Mouse (Mus musculus): ENCODE results near the gene Defb36. TPM values are rescaled to one million over a fixed set of nuclear protein-coding genes. Genes with fewer than 3 reads are reported as not detected.

Gene Defb36
- polyA plus RNA-seq (2016; fragmentation: Nextera tagmentation; extraction: Ambion mirVana), result not detected in 2 replicates

- H3K27ac ChIP-seq, result no peak within 1 kb of the TSS
- H3K36me3 ChIP-seq, result no peaks in the 10 kb centered on the region
- 86% methylated on average over 15 of the region's 15 CpGs for WGBS
- no peaks in the 10 kb centered on the region for H3K9me3 ChIP-seq
- ATAC-seq (ENCODE audit: insufficient number of reproducible peaks, insufficient read depth, low FRiP score, low TSS enrichment, low read depth), result no peak
- no peak within 1 kb of the TSS for H3K4me3 ChIP-seq (replicated peaks)
- H3K9ac ChIP-seq (replicated peaks), result no peak within 1 kb of the TSS
- no peak within 1 kb of the TSS for H3K4me2 ChIP-seq
- no peaks in the 10 kb centered on the region for H3K4me1 ChIP-seq (replicated peaks)
- no peaks in the 10 kb centered on the region for H3K27me3 ChIP-seq
These were observed at the start of gene Defb36 for GRCm38 (mm10) chr2:152604057-152604456. TSS of gene Defb36 (plus strand) at chr2:152604327.

- no peak overlapping the region for H3K4me3 ChIP-seq (replicated peaks)
- H3K27ac ChIP-seq, result no peak overlapping the region
- WGBS, result 83% methylated on average over 7 of the region's 7 CpGs
- H3K9ac ChIP-seq (replicated peaks), result no peak overlapping the region
- H3K36me3 ChIP-seq, result no peaks in the 10 kb centered on the region
- no peaks in the 10 kb centered on the region for H3K9me3 ChIP-seq
- peaks cover 5% of the 10 kb centered on the region; the same call in 1 of the 2 replicates for H3K27me3 ChIP-seq
- H3K4me2 ChIP-seq, result no peak overlapping the region
- no peaks in the 10 kb centered on the region for H3K4me1 ChIP-seq (replicated peaks)
- ATAC-seq (ENCODE audit: insufficient number of reproducible peaks, insufficient read depth, low FRiP score, low TSS enrichment, low read depth), result no peak
These were observed 47.5 kb upstream of the Defb36 start for GRCm38 (mm10) chr2:152556655-152557054.

DNA sequence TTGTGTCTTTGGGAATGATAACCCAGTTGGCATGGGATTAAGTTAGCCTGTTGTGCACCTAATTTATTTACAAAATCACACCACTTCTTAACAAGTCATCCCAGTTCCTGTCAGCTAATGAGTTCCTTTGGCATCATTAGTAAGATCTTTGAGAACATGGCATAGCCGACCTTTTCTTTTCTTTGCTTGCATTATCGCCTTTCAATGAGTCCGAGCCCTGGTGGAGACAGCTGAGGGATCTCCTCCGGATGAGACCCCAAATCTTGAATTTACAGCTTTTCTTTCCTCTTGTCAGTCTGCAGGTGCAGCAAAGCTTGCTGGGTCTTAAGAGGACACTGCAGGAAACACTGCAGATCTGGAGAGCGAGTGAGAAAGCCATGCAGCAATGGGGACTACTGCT lies 35.1 kb upstream of the Defb36 start, which contains the start of gene Gm17416:
Gm17416 (plus strand) TSS at position 301 of the 400 bp plus-strand sequence.
- Histone ChIP-seq H3K27me3 (0 out of 2 replicates have a peak, but pooled peaks cover 4% of the 10 kb centered on the region), H3K27ac (no peak within 1 kb of the TSS), H3K4me3 (replicated peaks) (no peak within 1 kb of the TSS), H3K4me2 (no peak within 1 kb of the TSS), H3K9ac (replicated peaks) (no peak within 1 kb of the TSS), H3K4me1 (replicated peaks) (no peaks in the 10 kb centered on the region), H3K9me3 (no peaks in the 10 kb centered on the region), H3K36me3 (no peaks in the 10 kb centered on the region)
- ATAC-seq (ENCODE audit: insufficient number of reproducible peaks, insufficient read depth, low FRiP score, low TSS enrichment, low read depth), result no peak
- WGBS, result 83% methylated on average over 5 of the region's 5 CpGs

DNA sequence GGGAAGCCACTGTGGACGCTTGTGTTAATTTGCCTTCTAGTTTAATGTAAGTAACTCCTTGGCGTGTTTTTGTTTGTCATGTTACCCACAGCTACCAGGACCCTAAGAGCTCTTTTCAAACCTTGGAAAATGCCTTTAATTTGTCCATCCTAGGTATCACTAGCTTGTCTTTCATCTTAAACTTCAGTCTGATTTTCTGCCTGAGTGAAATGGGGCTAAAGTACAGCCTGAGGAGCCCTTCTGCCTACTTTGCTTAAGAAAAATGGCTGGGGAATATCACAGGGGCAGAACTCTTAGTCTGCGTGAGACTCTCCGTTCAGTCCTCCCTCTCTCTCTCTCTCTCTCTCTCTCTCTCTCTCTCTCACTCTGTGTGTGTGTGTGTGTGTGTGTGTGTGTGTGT lies 34.2 kb upstream of the Defb36 start:
- no peaks in the 10 kb centered on the region for H3K4me1 ChIP-seq (replicated peaks)
- H3K9ac ChIP-seq (replicated peaks), result no peak overlapping the region
- WGBS, result 83% methylated on average over 4 of the region's 4 CpGs
- no peak overlapping the region for H3K27ac ChIP-seq
- H3K9me3 ChIP-seq, result no peaks in the 10 kb centered on the region
- no peak overlapping the region for H3K4me3 ChIP-seq (replicated peaks)
- 0 out of 2 replicates have a peak, but pooled peaks cover 4% of the 10 kb centered on the region for H3K27me3 ChIP-seq
- ATAC-seq (ENCODE audit: insufficient number of reproducible peaks, insufficient read depth, low FRiP score, low TSS enrichment, low read depth), result no peak
- no peak overlapping the region for H3K4me2 ChIP-seq
- H3K36me3 ChIP-seq, result no peaks in the 10 kb centered on the region

GRCm38 (mm10) chr2:152570313-152570712 lies 33.8 kb upstream of the Defb36 start:
- Histone ChIP-seq H3K4me3 (replicated peaks) (no peak overlapping the region), H3K9me3 (no peaks in the 10 kb centered on the region), H3K27me3 (0 out of 2 replicates have a peak, but pooled peaks cover 4% of the 10 kb centered on the region), H3K4me1 (replicated peaks) (no peaks in the 10 kb centered on the region), H3K36me3 (no peaks in the 10 kb centered on the region), H3K9ac (replicated peaks) (no peak overlapping the region), H3K27ac (no peak overlapping the region), H3K4me2 (no peak overlapping the region)
- WGBS, result 91% methylated on average over 6 of the region's 6 CpGs
- no peak for ATAC-seq (ENCODE audit: insufficient number of reproducible peaks, insufficient read depth, low FRiP score, low TSS enrichment, low read depth)

GRCm38 (mm10) chr2:152572114-152572794 lies 31.9 kb upstream of the Defb36 start, which contains the start of gene Defb21:
TSS of gene Defb21 (plus strand) at chr2:152572744.
- Histone ChIP-seq H3K27me3 (0 out of 2 replicates have a peak, but pooled peaks cover 4% of the 10 kb centered on the region), H3K36me3 (no peaks in the 10 kb centered on the region), H3K4me2 (no peak within 1 kb of the TSS), H3K4me3 (replicated peaks) (no peak within 1 kb of the TSS), H3K27ac (no peak within 1 kb of the TSS), H3K4me1 (replicated peaks) (no peaks in the 10 kb centered on the region), H3K9ac (replicated peaks) (no peak within 1 kb of the TSS), H3K9me3 (no peaks in the 10 kb centered on the region)
- 63% methylated on average over 11 of the region's 11 CpGs for WGBS
- ATAC-seq (ENCODE audit: insufficient number of reproducible peaks, insufficient read depth, low FRiP score, low TSS enrichment, low read depth), result no peak

DNA sequence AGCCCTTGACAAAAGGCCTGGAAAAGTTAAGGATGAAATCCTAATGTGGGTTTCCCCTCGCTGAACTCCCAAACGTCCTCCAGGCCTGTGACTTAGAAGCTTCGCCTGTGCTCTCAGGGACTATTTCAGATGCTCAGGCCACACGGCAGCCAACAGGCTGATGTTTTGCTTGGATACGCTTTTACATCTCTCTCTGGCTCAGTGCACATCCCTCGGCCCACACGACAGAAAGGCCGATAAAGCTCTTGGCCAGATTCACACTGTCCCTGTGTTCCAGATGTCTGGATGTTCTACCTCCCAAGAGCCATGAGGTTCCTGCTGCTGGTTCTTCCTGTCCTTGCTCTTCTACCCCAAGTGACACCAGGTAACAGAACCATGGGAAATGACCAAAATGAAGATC lies 30.6 kb upstream of the Defb36 start:
- Histone ChIP-seq H3K9me3 (no peaks in the 10 kb centered on the region), H3K27ac (no peak overlapping the region), H3K9ac (replicated peaks) (no peak overlapping the region), H3K4me2 (no peak overlapping the region), H3K4me3 (replicated peaks) (no peak overlapping the region), H3K36me3 (no peaks in the 10 kb centered on the region), H3K4me1 (replicated peaks) (no peaks in the 10 kb centered on the region), H3K27me3 (0 out of 2 replicates have a peak, but pooled peaks cover 4% of the 10 kb centered on the region)
- WGBS, result 87% methylated on average over 8 of the region's 8 CpGs
- no peak for ATAC-seq (ENCODE audit: insufficient number of reproducible peaks, insufficient read depth, low FRiP score, low TSS enrichment, low read depth)

GRCm38 (mm10) chr2:152580107-152580506 lies 24.0 kb upstream of the Defb36 start, which contains the start of gene Defb19:
TSS of gene Defb19 (minus strand) at chr2:152580312.
- no peak for ATAC-seq (ENCODE audit: insufficient number of reproducible peaks, insufficient read depth, low FRiP score, low TSS enrichment, low read depth)
- no peak within 1 kb of the TSS for H3K4me2 ChIP-seq
- WGBS, result 70% methylated on average over 7 of the region's 7 CpGs

GRCm38 (mm10) chr2:152580612-152581011 lies 23.5 kb upstream of the Defb36 start:
- no peaks in the 10 kb centered on the region for H3K9me3 ChIP-seq
- 88% methylated on average over 11 of the region's 11 CpGs for WGBS
- H3K4me1 ChIP-seq (replicated peaks), result no peaks in the 10 kb centered on the region
- no peak overlapping the region for H3K27ac ChIP-seq
- H3K4me3 ChIP-seq (replicated peaks), result no peak overlapping the region
- no peaks in the 10 kb centered on the region for H3K27me3 ChIP-seq
- no peaks in the 10 kb centered on the region for H3K36me3 ChIP-seq
- H3K4me2 ChIP-seq, result no peak overlapping the region
- ATAC-seq (ENCODE audit: insufficient number of reproducible peaks, insufficient read depth, low FRiP score, low TSS enrichment, low read depth), result no peak
- no peak overlapping the region for H3K9ac ChIP-seq (replicated peaks)

More at GRCm38 (mm10) chr2:152580107-152580506, 24.0 kb upstream of the Defb36 start, which contains the start of gene Defb19:
- no peak within 1 kb of the TSS for H3K4me3 ChIP-seq (replicated peaks)
- no peaks in the 10 kb centered on the region for H3K27me3 ChIP-seq
- H3K27ac ChIP-seq, result no peak within 1 kb of the TSS
- no peak within 1 kb of the TSS for H3K9ac ChIP-seq (replicated peaks)
- no peaks in the 10 kb centered on the region for H3K4me1 ChIP-seq (replicated peaks)
- no peaks in the 10 kb centered on the region for H3K9me3 ChIP-seq
- H3K36me3 ChIP-seq, result no peaks in the 10 kb centered on the region

GRCm38 (mm10) chr2:152586926-152587560 lies 17.1 kb upstream of the Defb36 start:
- WGBS, result 81% methylated on average over 4 of the region's 4 CpGs
- no peak overlapping the region for H3K9ac ChIP-seq (replicated peaks)
- H3K9me3 ChIP-seq, result no peaks in the 10 kb centered on the region
- no peaks in the 10 kb centered on the region; the same call in 1 of the 2 replicates for H3K4me1 ChIP-seq (replicated peaks)
- H3K4me3 ChIP-seq (replicated peaks), result no peak overlapping the region
- H3K27ac ChIP-seq, result no peak overlapping the region
- no peaks in the 10 kb centered on the region for H3K36me3 ChIP-seq
- H3K4me2 ChIP-seq, result no peak overlapping the region
- no peak for ATAC-seq (ENCODE audit: insufficient number of reproducible peaks, insufficient read depth, low FRiP score, low TSS enrichment, low read depth)
- no peaks in the 10 kb centered on the region for H3K27me3 ChIP-seq

DNA sequence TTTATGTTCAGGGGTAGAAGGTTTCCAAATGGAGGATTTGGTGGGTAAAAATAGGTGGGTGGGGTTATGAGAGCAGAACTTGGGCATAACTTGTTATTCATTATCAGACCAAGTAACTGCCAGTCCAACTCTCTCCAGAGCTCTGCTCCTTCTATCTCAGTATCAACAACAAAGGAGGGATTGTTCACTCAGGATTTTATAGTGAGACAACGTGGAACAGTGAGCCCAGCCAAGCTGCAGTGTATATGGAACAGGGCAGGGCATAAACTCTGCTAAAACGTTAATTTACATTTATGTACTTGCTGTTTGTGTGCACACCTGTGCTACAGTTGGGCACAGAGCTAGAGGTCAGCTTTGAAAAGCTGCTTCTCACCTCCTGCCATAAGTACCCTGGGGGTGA lies 15.7 kb upstream of the Defb36 start:
- no peak overlapping the region for H3K9ac ChIP-seq (replicated peaks)
- H3K27ac ChIP-seq, result no peak overlapping the region
- H3K27me3 ChIP-seq, result no peaks in the 10 kb centered on the region
- no peaks in the 10 kb centered on the region; the same call in 1 of the 2 replicates for H3K4me1 ChIP-seq (replicated peaks)
- H3K4me2 ChIP-seq, result no peak overlapping the region
- no peaks in the 10 kb centered on the region for H3K9me3 ChIP-seq
- no peak for ATAC-seq (ENCODE audit: insufficient number of reproducible peaks, insufficient read depth, low FRiP score, low TSS enrichment, low read depth)
- H3K36me3 ChIP-seq, result no peaks in the 10 kb centered on the region
- WGBS, result 27% methylated on average over 2 of the region's 2 CpGs
- H3K4me3 ChIP-seq (replicated peaks), result no peak overlapping the region

Measured in limb, embryonic 12.5 days (tissue).